Mouse (Mus musculus): Measurements from ENCODE around the gene Dennd6b.

The Dennd6b gene

GRCm38 (mm10) chr15:89196313-89196706, at the start of gene Dennd6b:
Dennd6b (minus strand) TSS chr15:89196496.
- peak; percentile 99 for DNase-seq (ENCODE audit: low spot score)

GRCm38 (mm10) chr15:89241025-89241424, 44.7 kb upstream of the Dennd6b start:
- DNase-seq (ENCODE audit: low spot score): peak; percentile 12

GRCm38 (mm10) chr15:89239751-89240392, 43.6 kb upstream of the Dennd6b start:
- DNase-seq (ENCODE audit: low spot score): no peak

GRCm38 (mm10) chr15:89234052-89234451, 37.8 kb upstream of the Dennd6b start:
- no peak for DNase-seq (ENCODE audit: low spot score)

GRCm38 (mm10) chr15:89233586-89233985, 37.3 kb upstream of the Dennd6b start:
- no peak for DNase-seq (ENCODE audit: low spot score)

- DNase-seq (ENCODE audit: low spot score): no peak
Observed at GRCm38 (mm10) chr15:89215611-89216233, 19.4 kb upstream of the Dennd6b start.

GRCm38 (mm10) chr15:89214953-89215352, 18.7 kb upstream of the Dennd6b start:
- DNase-seq (ENCODE audit: low spot score): no peak

DNA sequence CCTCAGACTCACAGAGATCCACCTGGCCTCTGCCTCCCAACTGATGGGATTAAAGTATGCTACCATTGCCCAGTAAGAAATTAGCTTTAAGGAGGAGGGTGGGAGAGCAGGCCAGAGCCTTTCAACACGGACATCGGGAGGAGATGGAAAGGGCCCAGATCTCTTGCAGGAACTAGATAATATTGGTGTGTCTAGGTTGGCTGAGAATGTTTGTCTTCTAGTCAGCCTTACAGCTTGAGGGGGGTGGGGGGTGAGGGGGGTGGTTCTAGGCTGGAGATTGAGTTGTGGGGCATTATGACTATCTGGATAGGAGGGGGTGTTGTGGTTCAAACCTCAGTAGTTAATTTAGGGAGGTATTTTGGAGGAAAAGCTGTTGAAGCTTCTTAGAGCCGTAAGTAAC, 17.2 kb upstream of the Dennd6b start:
- DNase-seq (ENCODE audit: low spot score): no peak

GRCm38 (mm10) chr15:89212495-89212894, 16.2 kb upstream of the Dennd6b start:
- DNase-seq (ENCODE audit: low spot score): no peak

DNA sequence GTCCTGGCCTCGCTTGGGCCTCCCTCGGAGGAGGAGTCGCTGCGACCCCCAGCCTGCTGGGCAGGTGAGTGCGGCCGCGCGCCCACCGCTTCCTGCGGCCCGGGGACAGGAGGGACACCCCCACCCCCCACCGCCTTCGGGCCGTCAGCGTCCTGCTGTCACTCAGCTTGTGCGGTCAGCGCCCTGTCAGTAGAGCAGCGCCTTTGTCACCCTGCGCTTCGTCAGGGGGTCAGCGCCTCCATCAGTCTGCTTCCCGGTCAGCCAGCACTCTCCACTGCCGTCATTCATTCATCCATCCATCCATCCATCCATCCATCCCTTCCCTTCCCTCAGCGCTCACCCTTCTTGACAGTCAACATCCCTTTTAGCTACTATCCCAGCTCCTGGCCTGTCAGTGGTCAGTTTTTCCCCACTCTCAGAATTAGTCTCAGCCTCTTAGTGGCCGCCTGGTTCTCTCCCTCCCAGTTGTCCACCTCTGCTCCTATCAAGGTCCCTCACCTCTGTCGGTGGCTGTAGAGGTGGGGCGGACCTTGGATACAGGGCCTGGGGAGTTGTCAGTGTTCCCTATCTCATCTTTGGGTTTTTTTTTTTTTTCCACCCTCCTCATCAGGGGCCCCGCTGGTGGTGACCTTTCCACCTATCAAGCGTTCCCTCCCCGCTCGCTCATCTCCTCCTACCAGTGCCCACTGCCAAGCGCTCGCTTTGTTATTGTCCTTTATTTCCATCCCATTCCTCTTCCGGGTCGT, 15.6 kb upstream of the Dennd6b start:
- no peak for DNase-seq (ENCODE audit: low spot score)

DNA sequence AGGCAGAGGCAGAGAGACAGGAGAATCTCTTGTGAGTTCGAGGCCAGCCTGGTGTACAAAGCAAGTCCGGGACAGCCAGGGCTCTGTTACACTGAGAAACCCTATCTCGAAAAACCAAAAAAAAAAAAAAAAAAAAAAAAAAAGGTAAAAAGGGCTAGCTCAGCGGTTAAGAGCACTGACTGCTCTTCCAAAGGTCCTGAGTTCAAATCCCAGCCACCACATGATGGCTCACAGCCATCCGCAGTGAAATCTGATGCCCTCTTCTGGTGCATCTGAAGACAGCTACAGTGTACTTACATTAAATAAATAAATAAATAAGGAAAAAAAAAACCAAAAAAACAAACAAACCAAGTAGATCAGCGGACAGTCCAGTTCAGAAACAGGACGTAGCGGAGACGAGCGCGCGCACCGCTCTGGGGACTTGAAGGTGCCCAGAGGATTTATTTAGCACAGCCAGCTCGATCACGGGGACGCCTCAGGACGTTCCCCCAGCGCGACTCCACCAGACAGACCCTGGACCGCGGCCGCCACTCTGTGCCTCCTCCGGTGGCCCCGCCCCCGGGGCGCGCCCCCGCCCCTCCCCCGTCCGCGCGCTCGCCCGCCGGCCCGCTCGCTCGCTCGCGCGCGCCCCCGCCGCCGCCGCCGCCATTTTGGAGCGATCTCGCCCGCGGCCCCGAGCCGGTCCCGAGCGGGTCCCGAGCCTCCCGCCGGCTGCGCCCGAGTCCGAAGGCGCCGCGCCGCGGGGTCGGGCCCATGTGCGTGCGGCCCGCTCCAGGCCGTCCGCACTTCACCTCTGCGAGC, 14.8 kb upstream of the Dennd6b start, which contains the start of gene Ppp6r2:
TSS of gene Ppp6r2 (plus strand) at position 639 of the 801 bp plus-strand sequence.
- DNase-seq (ENCODE audit: low spot score): peak; percentile 84

DNA sequence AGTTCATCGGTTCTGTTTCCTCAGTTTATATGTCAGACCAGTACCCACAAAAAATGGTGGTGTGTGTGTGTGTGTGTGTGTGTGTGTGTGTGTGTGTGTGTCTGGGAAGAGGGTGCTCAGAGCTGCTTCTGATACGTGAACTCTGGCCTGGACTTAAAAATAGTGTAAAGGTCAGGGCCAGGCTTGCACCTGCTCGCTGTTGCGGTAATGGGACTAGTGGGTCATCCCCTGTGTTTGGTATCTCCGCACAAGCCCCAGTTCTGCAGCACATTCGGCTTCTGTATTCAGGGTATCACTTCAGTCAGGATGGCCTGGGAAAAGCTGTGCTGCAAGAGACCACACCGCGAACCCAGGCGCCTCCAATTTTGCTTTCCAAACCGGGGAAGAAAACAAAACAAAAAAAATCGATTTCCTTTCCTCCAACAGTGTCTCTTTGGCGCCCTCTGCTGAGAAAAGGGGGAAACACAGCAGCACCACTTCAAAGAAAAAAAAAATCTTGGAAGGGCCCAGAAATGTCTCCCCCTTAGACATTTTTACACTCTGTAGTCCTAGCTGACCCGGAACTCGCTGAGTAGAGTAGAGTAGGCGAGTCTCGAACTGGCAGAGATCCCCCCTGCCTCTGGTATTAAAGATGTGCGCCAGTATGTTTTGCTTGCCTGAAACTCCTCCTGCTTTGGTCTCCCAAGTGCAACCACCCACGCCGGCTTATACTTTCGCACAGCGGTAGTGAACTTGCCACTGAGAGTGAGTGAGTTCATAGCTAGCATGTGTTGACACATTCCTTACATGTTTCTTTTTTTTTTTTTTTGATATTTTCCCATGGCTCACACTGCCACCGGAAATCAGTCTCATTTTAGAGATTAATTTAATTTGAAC, 13.8 kb upstream of the Dennd6b start:
- peak; percentile 94 for DNase-seq (ENCODE audit: low spot score)

DNA sequence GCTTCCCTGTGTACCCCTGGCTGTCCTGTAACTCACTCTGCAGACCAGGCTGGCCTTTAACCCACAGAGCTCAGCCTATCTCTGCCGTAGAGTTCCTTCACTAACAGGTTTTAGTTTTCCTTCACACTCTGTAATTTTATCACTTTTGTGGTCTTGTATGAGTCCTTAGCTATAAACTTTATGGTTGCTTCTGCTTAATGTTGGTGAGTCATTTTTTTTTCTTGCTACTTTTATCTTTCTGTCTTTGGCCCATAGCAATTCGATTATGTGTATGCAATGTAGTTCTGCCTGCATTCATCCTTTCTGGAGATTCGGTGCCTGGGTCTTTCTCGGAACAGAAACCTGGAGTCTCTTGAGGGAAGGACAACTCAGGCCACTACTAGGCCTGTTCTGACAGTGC, 11.2 kb upstream of the Dennd6b start:
- no peak for DNase-seq (ENCODE audit: low spot score)

DNA sequence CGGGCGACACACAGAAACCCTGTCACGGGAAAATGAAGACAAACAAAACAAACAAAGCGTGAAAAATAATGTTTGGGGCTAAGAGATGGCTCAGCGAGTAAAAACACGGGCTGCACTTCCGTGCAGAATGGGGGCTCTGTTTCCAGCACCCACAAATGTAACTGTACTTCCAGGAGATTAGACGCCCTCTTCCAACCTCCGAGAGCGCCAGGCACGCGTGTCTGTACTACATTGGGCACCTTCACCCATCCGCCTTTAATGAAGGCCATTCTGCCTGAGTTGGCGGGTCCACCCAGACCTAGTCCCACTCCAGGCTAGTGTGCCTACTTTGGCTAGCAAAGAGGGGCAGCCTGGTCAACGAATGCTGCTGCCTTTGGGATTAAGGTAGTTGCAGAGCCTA, 760 bp upstream of the Dennd6b start:
- DNase-seq (ENCODE audit: low spot score): no peak

DNA sequence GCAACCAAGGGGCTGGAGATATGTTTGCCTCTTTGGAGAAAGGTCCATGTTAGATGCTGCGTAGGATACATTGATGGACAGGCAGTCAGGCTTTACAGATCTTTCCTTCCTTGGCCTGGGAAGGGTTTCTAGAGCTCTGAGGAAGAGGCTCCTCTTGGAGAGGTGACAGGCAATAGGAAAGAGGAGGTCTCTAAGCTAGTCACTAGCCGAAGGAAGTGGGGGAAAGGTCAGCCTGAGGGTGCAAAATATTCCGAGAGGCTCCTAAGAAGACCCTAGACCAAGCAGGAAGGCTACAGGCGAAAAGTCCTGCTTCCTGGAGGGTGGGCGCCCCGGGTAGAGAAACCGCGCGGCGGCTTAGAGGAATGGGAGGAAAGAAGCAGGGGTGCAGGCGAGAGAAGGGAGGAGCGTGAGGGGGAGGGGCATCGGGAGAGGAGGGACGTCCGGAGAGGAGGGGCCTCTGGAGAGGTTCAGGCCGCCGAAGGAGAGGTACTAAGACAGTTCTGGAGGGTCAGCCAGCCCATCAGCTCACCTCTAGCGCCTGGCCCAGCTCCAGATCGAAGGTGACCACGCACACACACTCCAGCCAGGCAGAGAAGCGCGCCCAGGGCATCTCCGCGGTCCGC, 495 bp downstream of the Dennd6b start:
- DNase-seq (ENCODE audit: low spot score): peak; percentile 84

- peak; percentile 42 for DNase-seq (ENCODE audit: low spot score)
Observed at GRCm38 (mm10) chr15:89195261-89195681, 1.0 kb downstream of the Dennd6b start.

GRCm38 (mm10) chr15:89184937-89185227, 11.4 kb downstream of the Dennd6b start:
- DNase-seq (ENCODE audit: low spot score): no peak

DNA sequence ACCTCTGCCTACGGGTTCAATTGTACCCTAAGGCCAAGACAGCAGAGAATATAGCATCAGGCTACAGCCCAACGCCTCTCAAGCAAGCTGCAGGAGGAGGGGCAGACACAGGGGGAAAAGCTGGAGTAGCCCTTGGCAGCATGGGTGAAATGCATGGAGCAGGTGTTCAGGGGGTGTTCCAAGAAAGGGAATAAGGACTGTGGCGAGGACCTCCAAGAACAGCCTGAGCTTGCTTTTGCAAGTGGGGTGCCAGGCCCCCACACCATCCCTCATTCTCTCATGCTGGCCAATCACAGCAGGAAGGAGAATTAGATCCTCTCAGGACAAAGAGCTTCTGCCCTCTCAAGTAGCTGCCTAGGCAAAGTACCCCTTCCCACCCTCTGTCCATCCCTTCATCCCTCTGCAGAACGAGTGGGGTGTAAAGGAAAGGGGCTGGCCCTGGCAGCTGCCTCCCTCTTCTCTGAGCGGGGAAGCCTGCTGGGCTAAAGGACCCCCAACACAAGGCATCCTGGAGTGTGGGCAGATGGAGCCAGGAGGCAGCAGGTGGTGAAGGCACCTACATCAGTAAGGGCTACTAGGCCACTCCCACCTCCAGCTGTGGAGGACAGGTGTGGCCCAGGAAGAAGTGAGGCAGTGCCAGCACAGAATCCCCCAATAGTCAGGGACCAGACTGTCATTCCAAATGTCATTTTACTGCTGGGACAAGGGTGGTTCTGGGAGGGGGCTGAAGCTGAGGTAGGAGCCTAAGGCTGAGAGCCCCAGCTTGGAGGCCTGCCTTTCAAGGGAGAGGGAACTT, 12.0 kb downstream of the Dennd6b start:
- DNase-seq (ENCODE audit: low spot score): no peak

DNA sequence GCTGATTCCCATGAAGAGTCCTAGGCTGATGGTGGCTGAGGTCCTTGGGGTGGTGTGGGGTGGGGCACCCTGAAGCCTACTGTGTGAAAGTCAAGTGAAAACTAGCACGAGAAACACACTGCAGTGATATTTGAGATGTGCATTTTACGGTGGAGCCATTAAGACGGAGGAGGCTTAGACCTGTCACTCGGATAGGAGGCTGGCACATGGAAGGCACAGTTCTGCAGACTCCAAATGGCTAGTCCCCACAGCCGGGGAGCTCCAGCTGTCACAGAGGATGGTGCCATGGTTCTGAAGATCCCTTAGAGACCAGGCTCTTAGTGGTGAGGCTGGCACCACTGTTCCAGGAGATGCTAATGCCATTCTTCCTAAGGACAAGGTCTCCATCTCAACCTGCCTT, 13.5 kb downstream of the Dennd6b start:
- no peak for DNase-seq (ENCODE audit: low spot score)

GRCm38 (mm10) chr15:89182328-89182741, 14.0 kb downstream of the Dennd6b start:
- DNase-seq (ENCODE audit: low spot score): peak; percentile 72

Measured in retina, embryonic 14.5 days (tissue).